Mouse (Mus musculus) midbrain, postnatal 0 days (tissue): ENCODE data around the gene Cacng1. TPM values are rescaled to one million over a fixed set of nuclear protein-coding genes. Genes with fewer than 3 reads are reported as not detected.

Experiments
- ATAC-seq: fragments of 200-750 bp; cut with Nextera tagmentation; 2 replicates; pipeline ENCODE4 v1.8.0; 2017; ENCODE audit warnings: moderate number of reproducible peaks, mild to moderate bottlenecking, moderate TSS enrichment, moderate library complexity; ENCODE audit not compliant: low FRiP score
- DNase-seq: peaks from one replicate; pipeline ENCODE4 v3.0.0-alpha.2; 2015; ENCODE audit warnings: low spot score
- H3K27ac ChIP-seq: fragments of 300-500 bp; sonication (generic); 2 replicates; pipeline ENCODE4 v1.5.1; 2014; ENCODE audit warnings: low read depth, mild to moderate bottlenecking, low read length, mixed read lengths
- H3K27me3 ChIP-seq: fragments of 300-500 bp; sonication (generic); 2 replicates; pipeline ENCODE4 v1.6.1; 2014; ENCODE audit warnings: low read length, control low read depth, mixed read lengths; ENCODE audit not compliant: insufficient read depth
- H3K36me3 ChIP-seq: fragments of 300-500 bp; sonication (generic); 2 replicates; pipeline ENCODE4 v1.6.1; 2014; ENCODE audit warnings: low read length, control low read depth, mixed read lengths; ENCODE audit not compliant: insufficient read depth
- H3K4me1 ChIP-seq: fragments of 300-500 bp; sonication (generic); 2 replicates; pipeline ENCODE4 v1.6.1; 2014; ENCODE audit warnings: mild to moderate bottlenecking, control low read depth, antibody characterized with exemption, low read length, mixed read lengths; ENCODE audit not compliant: insufficient read depth
- H3K4me2 ChIP-seq: fragments of 300-500 bp; sonication (generic); 2 replicates; pipeline ENCODE4 v1.6.1; 2014; ENCODE audit warnings: low read depth, mild to moderate bottlenecking, low read length, mixed read lengths; ENCODE audit not compliant: poor library complexity, severe bottlenecking
- H3K4me3 ChIP-seq: fragments of 300-500 bp; sonication (generic); 2 replicates; pipeline ENCODE4 v1.5.1; 2014; ENCODE audit warnings: low read depth, mild to moderate bottlenecking, low read length, moderate library complexity
- H3K9ac ChIP-seq: fragments of 300-500 bp; sonication (generic); replicated peaks from 2 replicates; pipeline ENCODE4 v1.6.1; 2014; ENCODE audit warnings: mild to moderate bottlenecking, low read length, moderate library complexity, mixed read lengths; ENCODE audit not compliant: poor library complexity, severe bottlenecking
- H3K9me3 ChIP-seq: fragments of 300-500 bp; sonication (generic); 2 replicates; pipeline ENCODE4 v1.6.1; 2016; ENCODE audit warnings: low read length, control low read depth
- CTCF ChIP-seq: IDR thresholded peaks from 2 replicates; pipeline ENCODE4 v1.5.1; 2016; ENCODE audit warnings: antibody characterized with exemption, mild to moderate bottlenecking
- WGBS: fragments of 180-500 bp; shearing (Covaris S2); extraction: QIAGEN DNeasy Blood & Tissue Kit; methylation state at CpG from one replicate; pipeline ENCODE4 v1.1.7; 2014; 5-methylcytosine and 5-hydroxymethylcytosine counted together
- polyA plus RNA-seq: library from polyadenylated mRNA; unstranded; fragments of >200 nt; fragmentation: Nextera tagmentation; extraction: Ambion mirVana; gene quantifications from 2 replicates; pipeline ENCODE4 v1.2.1, GENCODE M21; 2015
- total RNA-seq: library from RNA; depleted of rRNA; stranded (reverse); fragments of >200 nt; gene quantifications from 2 replicates; pipeline ENCODE4 v1.2.3, GENCODE M21; 2014; rRNA removed

Cacng1 gene
- total and polyA plus RNA-seq, 2 experiments from 2014 or later, result 1.2 to 1.8 TPM

DNA sequence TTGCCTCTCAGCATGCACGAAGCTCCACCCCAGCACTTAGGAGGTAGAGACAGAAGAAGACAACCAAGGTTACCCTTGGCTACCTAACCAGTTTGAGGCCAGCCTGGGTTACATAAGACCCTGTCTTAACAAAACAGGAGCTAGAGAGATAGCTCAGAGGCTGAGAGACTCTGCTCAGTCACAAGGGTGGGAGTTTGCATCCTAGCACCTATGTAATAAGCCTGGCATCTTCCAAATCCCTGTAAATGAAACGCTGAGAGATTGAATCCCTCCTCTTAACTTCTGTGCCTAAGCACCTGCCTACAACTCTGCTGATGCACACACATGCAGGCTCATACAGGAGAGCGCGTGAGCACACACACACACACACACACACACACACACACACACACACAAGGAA lies 55.9 kb downstream of the Cacng1 start:
- Histone ChIP-seq H3K27me3 (no peaks in the 10 kb centered on the region), H3K9me3 (no peaks in the 10 kb centered on the region), H3K4me1 (no peaks in the 10 kb centered on the region), H3K4me2 (no peak overlapping the region), H3K27ac (no peak overlapping the region), H3K36me3 (peaks cover 12% of the 10 kb centered on the region; the same call in 1 of the 2 replicates), H3K9ac (no peak overlapping the region), H3K4me3 (no peak overlapping the region)
- no peak for TF ChIP-seq CTCF
- WGBS, result 86% methylated on average over 4 of the region's 4 CpGs
- ATAC-seq (no peak), DNase-seq (no peak)

DNA sequence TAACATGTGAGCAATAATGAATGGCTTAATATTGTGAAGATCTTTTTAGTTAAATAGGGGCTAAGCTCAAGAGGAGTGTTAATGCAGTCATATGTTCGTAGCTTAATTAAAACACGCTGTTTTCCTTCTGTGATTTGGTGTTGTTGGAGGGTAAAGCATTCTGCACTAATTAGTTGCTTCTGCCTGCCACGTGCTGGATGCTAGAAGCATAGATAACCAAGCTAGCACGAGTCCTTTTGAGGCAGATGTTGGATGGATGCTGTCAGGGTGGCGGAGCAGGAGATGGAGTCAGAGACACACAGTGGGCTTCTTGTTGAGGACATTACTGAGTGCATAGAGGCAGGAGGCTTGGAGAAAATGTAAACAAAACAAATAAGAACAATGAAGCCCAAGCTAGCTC lies 59.2 kb downstream of the Cacng1 start:
- Histone ChIP-seq H3K9me3 (no peaks in the 10 kb centered on the region), H3K9ac (no peak overlapping the region), H3K27me3 (no peaks in the 10 kb centered on the region), H3K27ac (no peak overlapping the region), H3K4me3 (no peak overlapping the region), H3K36me3 (peaks cover 16% of the 10 kb centered on the region), H3K4me1 (no peaks in the 10 kb centered on the region), H3K4me2 (no peak overlapping the region)
- TF ChIP-seq CTCF, result no peak
- DNase-seq, result no peak
- no peak for ATAC-seq
- 76% methylated on average over 5 of the region's 5 CpGs for WGBS

- DNase-seq, result no peak
- Histone ChIP-seq H3K4me2 (no peak overlapping the region), H3K36me3 (peaks cover 13% of the 10 kb centered on the region), H3K27me3 (no peaks in the 10 kb centered on the region), H3K4me3 (no peak overlapping the region), H3K9ac (no peak overlapping the region), H3K9me3 (no peaks in the 10 kb centered on the region), H3K4me1 (no peaks in the 10 kb centered on the region), H3K27ac (no peak overlapping the region)
- WGBS, result 87% methylated on average over 4 of the region's 4 CpGs
- no peak for TF ChIP-seq CTCF
- no peak for ATAC-seq
These were observed 60.8 kb downstream of the Cacng1 start for GRCm38 (mm10) chr11:107655538-107655937.

Other genes starting within 250 kb of the Cacng1 start
- 54.8 and 56.5 TPM in 2 replicates for gene Pitpnc1, start 245.8 kb downstream of the Cacng1 start, total RNA-seq
- 50.5 and 54.0 TPM in 2 replicates for gene Pitpnc1, start 245.8 kb downstream of the Cacng1 start, polyA plus RNA-seq
- 39.6 and 49.4 TPM in 2 replicates for gene Psmd12, start 237.0 kb downstream of the Cacng1 start, total RNA-seq
- 150 and 156 TPM in 2 replicates for gene Psmd12, start 237.0 kb downstream of the Cacng1 start, polyA plus RNA-seq
- 15.9 and 20.4 TPM in 2 replicates for gene Helz, start 168.6 kb downstream of the Cacng1 start, total RNA-seq
- 8.4 and 8.9 TPM in 2 replicates for gene Helz, start 168.6 kb downstream of the Cacng1 start, polyA plus RNA-seq
- gene Cacng4, start 78.0 kb upstream of the Cacng1 start, total RNA-seq, result 112 TPM in 2 replicates
- 58.4 and 61.7 TPM in 2 replicates for gene Cacng4, start 78.0 kb upstream of the Cacng1 start, polyA plus RNA-seq
- 19.9 and 36.4 TPM in 2 replicates for gene Cacng5, start 198.5 kb upstream of the Cacng1 start, total RNA-seq
- gene Cacng5, start 198.5 kb upstream of the Cacng1 start, polyA plus RNA-seq, result 16.4 and 18.7 TPM in 2 replicates